Mouse (Mus musculus) ES-Bruce4 (cell line): ENCODE measurements around the gene Fgfr2. TPM values are rescaled to one million over a fixed set of nuclear protein-coding genes. Genes with fewer than 3 reads are reported as not detected.

Experiments
- H3K27ac ChIP-seq: 2 replicates; pipeline ENCODE4 v1.5.1; 2012; ENCODE audit warnings: low read length, inconsistent platforms; ENCODE audit not compliant: insufficient read depth
- H3K27me3 ChIP-seq: 2 replicates; pipeline ENCODE4 v1.6.1; 2012; ENCODE audit warnings: mild to moderate bottlenecking, low read length, inconsistent platforms; ENCODE audit not compliant: control insufficient read depth, poor library complexity, insufficient read depth, severe bottlenecking
- H3K36me3 ChIP-seq: 2 replicates; pipeline ENCODE4 v1.6.1; 2012; ENCODE audit warnings: inconsistent platforms, mild to moderate bottlenecking, low read length, moderate library complexity; ENCODE audit not compliant: control insufficient read depth, poor library complexity, insufficient read depth, severe bottlenecking
- H3K4me1 ChIP-seq: one replicate; pipeline ENCODE4 v1.8.1; 2011; ENCODE audit warnings: low read length; ENCODE audit not compliant: control insufficient read depth, insufficient read depth
- H3K4me3 ChIP-seq: 2 replicates; pipeline ENCODE4 v1.5.1; 2011; ENCODE audit warnings: low read depth, mild to moderate bottlenecking, low read length
- H3K9ac ChIP-seq: 2 replicates; pipeline ENCODE4 v1.6.1; 2012; ENCODE audit warnings: low read depth, mild to moderate bottlenecking, inconsistent platforms; ENCODE audit not compliant: poor library complexity, severe bottlenecking
- H3K9me3 ChIP-seq: replicated peaks from 2 replicates; pipeline ENCODE4 v1.6.1; 2012; ENCODE audit warnings: mild to moderate bottlenecking, low read length, inconsistent platforms; ENCODE audit not compliant: control insufficient read depth, poor library complexity, insufficient read depth, severe bottlenecking
- CTCF ChIP-seq: IDR thresholded peaks from one replicate; pipeline ENCODE4 v1.8.1; 2011; ENCODE audit warnings: low read depth, low read length
- EP300 ChIP-seq: IDR thresholded peaks from 2 replicates; pipeline ENCODE4 v1.6.1; 2011; ENCODE audit warnings: low read depth, low read length; ENCODE audit not compliant: insufficient read depth
- POLR2A ChIP-seq: IDR thresholded peaks from one replicate; pipeline ENCODE4 v1.8.1; 2011; ENCODE audit warnings: low read length; ENCODE audit not compliant: insufficient read depth
- polyA plus RNA-seq: library from polyadenylated mRNA; stranded (reverse); fragments of >200 nt; gene quantifications from 2 replicates; pipeline ENCODE4 v1.2.4, GENCODE M21; 2011; ENCODE audit warnings: low read depth; ENCODE audit not compliant: missing spikeins, insufficient read depth, insufficient read length

Gene Fgfr2
- polyA plus RNA-seq, 1 experiment: 34.8 TPM

DNA sequence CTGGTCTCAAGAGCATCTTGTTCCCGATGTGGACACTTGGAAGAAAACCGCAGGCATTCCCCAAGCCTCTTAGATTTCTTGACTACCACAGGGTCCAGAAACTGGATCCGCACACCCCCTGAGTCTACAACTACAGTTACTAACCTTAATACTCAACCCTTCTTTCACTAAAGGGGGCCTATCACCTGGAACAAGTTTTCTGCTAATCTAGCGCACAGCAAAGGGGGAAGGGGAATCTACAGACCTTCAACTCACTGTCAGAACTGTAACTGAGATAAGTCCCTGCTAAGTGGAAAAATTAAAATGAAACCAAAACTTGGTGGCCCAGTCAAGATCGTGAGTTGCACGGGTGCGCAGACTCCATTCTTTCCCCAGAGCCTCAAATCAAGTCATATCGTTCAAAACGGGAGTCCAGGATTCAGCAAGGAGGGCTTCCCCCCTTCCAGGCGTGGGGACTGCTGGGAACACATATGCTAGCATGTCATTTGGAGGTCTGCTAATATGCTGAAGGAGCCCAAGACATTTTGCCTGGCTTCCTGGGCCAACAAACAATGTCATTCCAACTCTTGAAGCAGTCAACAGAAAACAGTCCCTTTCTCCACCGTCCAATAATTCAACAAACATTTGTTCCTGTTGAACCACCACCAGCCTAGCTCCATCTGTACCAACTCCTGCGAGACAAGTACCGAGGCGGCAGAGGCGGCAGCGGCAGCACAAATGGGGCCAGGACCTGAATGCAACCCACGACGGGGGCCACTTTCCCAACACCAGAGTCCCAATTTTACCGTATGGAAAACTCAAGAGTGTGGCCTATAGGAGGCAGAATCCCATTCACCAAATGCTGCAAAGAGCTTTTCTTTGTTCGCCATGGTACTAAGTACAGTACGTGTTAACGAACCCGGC is 311.2 kb downstream of the Fgfr2 start:
- Histone ChIP-seq H3K9ac (peak overlapping the region; percentile 52), H3K27ac (no peak overlapping the region), H3K27me3 (no peaks in the 10 kb centered on the region; the same call in 1 of the 2 replicates), H3K36me3 (no peaks in the 10 kb centered on the region), H3K4me1 (peaks cover 9% of the 10 kb centered on the region), H3K9me3 (no peaks in the 10 kb centered on the region), H3K4me3 (peak overlapping the region; percentile 89)
- TF ChIP-seq POLR2A (no peak), CTCF (no peak), EP300 (no peak)

DNA sequence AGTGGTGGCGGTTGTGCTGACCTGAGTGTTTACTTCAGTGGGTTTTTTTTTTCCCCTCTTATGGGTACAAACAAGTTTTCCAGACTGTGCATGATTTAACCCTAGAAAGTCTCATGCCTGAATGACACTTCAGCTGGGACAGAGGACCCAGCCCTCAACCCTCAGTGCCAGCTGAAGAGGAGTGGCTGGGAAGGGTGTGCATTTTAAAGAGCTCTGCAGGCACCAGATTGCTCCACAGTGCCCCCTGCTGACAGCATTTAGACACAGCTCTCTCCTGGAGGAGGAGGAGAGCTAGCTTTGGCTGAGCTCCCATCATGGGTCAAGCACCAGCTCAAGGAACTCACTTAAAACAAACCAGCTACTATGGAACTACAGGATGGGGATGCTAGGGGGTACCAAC is 312.3 kb downstream of the Fgfr2 start:
- no peak overlapping the region for H3K27ac ChIP-seq

DNA sequence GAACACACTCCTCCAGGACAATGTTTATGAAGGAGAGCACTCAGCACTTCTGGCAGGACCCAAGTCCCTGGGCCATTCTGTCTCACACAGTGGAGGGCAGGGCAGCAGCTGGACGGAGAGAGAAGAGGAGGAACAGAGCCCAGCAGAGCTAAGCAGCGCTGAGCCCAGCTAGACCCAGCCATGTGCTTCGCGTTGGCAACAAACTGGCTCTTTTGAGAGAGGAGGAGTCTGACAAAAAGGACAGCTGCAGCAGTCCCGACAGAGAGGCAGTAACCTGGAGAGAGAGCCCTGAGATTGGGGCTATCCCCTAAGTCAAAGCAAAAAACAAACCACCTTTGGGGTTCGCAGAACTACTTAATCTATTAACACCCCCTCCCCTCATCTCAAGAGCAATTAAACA is 312.8 kb downstream of the Fgfr2 start:
- TF ChIP-seq EP300 (no peak), POLR2A (no peak), CTCF (no peak)
- no peak overlapping the region for H3K4me3 ChIP-seq
- peaks cover 9% of the 10 kb centered on the region for H3K4me1 ChIP-seq

More for the DNA sequence above, 312.3 kb downstream of the Fgfr2 start:
- Histone ChIP-seq H3K9me3 (no peaks in the 10 kb centered on the region), H3K36me3 (no peaks in the 10 kb centered on the region), H3K27me3 (no peaks in the 10 kb centered on the region; the same call in 1 of the 2 replicates), H3K4me3 (no peak overlapping the region), H3K9ac (no peak overlapping the region), H3K4me1 (peaks cover 9% of the 10 kb centered on the region)
- TF ChIP-seq CTCF (peak; percentile 91), EP300 (0 out of 2 replicates have a peak, but pooled peaks have one; percentile 42), POLR2A (no peak)

DNA sequence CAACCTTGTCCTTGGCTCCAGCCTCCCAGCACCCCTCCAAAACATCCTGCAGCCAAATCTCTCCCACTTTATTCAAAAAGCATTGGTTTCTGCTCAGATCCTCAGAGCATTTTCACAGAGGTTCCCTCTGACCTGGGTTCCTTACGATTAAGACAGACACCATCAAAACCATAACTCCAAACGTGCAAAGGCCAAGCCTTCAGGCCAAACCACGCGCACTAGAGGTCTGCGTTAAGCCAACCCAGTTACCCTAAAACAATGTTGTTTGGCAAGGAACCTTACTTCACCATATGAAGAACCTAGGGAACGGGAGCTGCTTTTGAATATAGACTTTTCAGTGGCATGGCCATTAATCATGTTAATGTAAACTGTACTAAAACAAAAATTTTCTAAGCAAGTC is 313.4 kb downstream of the Fgfr2 start:
- Histone ChIP-seq H3K9me3 (no peaks in the 10 kb centered on the region), H3K4me1 (peaks cover 9% of the 10 kb centered on the region), H3K27me3 (no peaks in the 10 kb centered on the region), H3K27ac (peak overlapping the region; percentile 24; the same call in 1 of the 2 replicates), H3K9ac (no peak overlapping the region), H3K4me3 (no peak overlapping the region), H3K36me3 (no peaks in the 10 kb centered on the region)
- TF ChIP-seq EP300: no peak
- no peak for TF ChIP-seq POLR2A
- no peak for TF ChIP-seq CTCF

More for the DNA sequence above, 312.8 kb downstream of the Fgfr2 start:
- Histone ChIP-seq H3K27me3 (no peaks in the 10 kb centered on the region; the same call in 1 of the 2 replicates), H3K27ac (no peak overlapping the region), H3K9me3 (no peaks in the 10 kb centered on the region), H3K36me3 (no peaks in the 10 kb centered on the region), H3K9ac (no peak overlapping the region)

DNA sequence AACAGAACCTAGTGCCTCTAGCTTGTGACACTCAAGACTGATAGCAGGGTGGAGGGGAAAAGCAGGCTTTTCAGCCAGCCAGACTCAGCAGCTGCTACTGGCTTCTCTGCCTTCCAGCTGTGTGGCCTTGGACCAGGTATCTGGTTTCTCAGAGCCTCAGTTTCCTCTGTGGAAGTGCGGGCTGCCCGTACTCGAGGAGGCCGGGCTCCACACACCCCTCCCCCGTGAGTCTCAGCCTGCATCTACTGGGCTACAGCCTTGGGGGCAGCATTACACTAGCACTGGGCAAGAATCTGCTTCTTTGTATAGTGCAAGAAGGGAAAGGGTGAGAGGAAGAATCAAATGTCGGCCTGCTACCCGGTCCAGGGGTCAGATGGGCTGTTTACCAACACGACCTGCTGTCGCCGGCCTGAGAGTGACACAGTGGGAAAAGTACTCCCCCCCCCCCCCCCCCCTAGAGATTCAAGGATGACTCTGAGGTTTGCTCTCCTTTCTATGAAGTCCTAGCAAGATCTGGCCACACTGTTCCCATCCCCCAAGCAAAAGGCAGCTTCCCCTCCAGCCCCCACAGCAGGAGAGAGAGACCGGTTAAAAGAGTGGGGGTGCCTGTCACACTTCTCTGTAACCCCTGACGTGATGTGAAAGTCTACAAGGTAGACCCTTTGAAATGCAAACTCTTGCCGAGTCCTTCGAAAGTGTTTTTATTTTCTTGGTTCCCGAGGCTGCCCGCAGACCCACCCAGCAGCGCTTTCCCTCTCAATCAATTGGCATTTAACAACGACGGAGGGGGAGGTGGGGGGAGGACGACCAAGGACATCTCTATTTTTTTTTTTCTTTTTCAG is 314.1 kb downstream of the Fgfr2 start:
- Histone ChIP-seq H3K36me3 (no peaks in the 10 kb centered on the region), H3K4me3 (no peak overlapping the region), H3K9ac (no peak overlapping the region), H3K4me1 (peaks cover 9% of the 10 kb centered on the region), H3K27ac (0 out of 2 replicates have a peak overlapping the region, but pooled peaks have one; percentile 9), H3K27me3 (no peaks in the 10 kb centered on the region), H3K9me3 (no peaks in the 10 kb centered on the region)
- TF ChIP-seq CTCF (no peak), EP300 (peak; percentile 8; the same call in 1 of the 2 replicates), POLR2A (no peak)
